Mouse (Mus musculus): Measurements from ENCODE around the gene Amdhd2.

GRCm38 (mm10) chr17:24174259-24174658, 10.7 kb upstream of the Amdhd2 start:
- no peak for TF ChIP-seq CTCF (IDR thresholded peaks at IDR 0.05; ENCODE audit: low read depth)
- no peak for TF ChIP-seq EP300 (IDR thresholded peaks at IDR 0.05; ENCODE audit: low read depth)

Measured in liver, postnatal 0 days (tissue).